In the genomic region with DNA sequence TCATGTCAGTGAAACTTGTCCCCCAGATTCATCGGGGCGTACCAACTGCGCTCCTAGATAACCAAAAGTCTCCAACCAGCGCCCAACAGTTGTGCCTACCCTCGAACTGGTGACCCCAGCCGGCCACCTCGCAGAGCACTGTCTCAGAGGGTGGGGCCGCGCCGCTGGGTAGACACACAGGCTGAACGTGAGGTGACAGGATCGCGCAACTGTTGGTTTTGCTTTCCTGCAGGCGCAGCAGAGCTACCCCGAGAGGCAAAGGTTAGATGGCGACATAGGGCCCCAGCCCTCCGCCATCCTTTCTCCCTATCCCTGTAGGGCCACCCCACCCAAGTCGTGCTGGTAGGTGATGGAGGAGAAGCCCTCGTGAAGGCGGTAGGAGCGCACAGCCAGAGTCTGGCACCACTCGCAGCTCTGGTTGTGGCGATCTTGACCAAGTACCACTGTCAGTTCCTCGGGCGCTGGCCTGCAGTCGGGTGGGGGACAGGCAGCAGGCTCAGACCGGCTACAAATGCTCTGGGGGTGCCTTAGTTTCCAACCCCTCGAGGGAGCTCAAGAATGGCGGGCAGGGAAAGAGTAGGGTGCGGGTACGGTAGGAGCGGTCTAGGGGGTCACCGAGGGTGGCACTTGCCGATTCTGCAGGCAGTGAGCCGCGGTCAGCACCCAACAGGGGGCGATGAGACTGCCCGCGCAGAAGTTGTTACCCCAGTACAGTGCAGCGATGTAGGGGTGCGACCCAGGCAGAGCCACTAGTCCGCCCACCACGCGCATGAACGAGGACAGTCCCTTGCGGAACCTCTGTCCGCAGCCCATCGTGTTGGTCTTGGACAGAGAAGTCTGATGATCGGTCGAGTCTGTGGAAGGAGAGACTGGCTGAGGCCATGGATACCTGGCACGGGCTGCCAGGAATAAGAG, we compare ENCODE assay signal across 8 mouse cellular contexts. TPM values are rescaled to one million over a fixed set of nuclear protein-coding genes. Genes with fewer than 3 reads are reported as not detected.
DNase-seq lines count a peak whose midpoint lies in the region; ATAC-seq and TF ChIP-seq lines count a peak whose summit lies in the region.

No protein-coding gene starts in this region.

- peak overlapping the region; percentile 52 for H3K4me2 ChIP-seq in heart, embryonic 13.5 days
- H3K4me2 ChIP-seq in forebrain, postnatal 0 days (ENCODE audit: low read depth), result peak overlapping the region; percentile 40
- H3K4me2 ChIP-seq in liver, embryonic 16.5 days (ENCODE audit: low read depth, low read length), result 0 out of 2 replicates have a peak overlapping the region, but pooled peaks have one; percentile 6

- TF ChIP-seq EP300 in ES-Bruce4 (IDR thresholded peaks at IDR 0.05; ENCODE audit: insufficient read depth, low read depth, low read length), result no peak

- peak overlapping the region; percentile 27 for H3K4me3 ChIP-seq in heart, embryonic 13.5 days
- peak overlapping the region; percentile 44 for H3K4me3 ChIP-seq in ES-Bruce4 (ENCODE audit: low read depth, low read length)
- no peak overlapping the region for H3K4me3 ChIP-seq in forebrain, postnatal 0 days (ENCODE audit: low read depth, low read length)
- H3K4me3 ChIP-seq in liver, embryonic 16.5 days (ENCODE audit: low read depth, low read length), result no peak overlapping the region

- DNase-seq in heart, adult 8-10 months (ENCODE audit: low spot score), result no peak
- DNase-seq in forebrain, postnatal 0 days, result no peak
- no peak for DNase-seq in gastrocnemius, postnatal 25 days
- no peak for DNase-seq in right cerebral cortex, adult 2 months (ENCODE audit: low spot score in 2 of 2)
- no peak for DNase-seq in embryo, embryonic 11 days

- H3K9ac ChIP-seq in heart, embryonic 13.5 days, result no peak overlapping the region
- 0 out of 2 replicates have a peak overlapping the region, but pooled peaks have one; percentile 1 for H3K9ac ChIP-seq in ES-Bruce4 (ENCODE audit: low read depth, poor library complexity, severe bottlenecking)
- H3K9ac ChIP-seq in forebrain, postnatal 0 days, result no peak overlapping the region
- H3K9ac ChIP-seq in liver, embryonic 16.5 days (ENCODE audit: low read depth, low read length), result no peak overlapping the region

- H3K27me3 ChIP-seq in heart, embryonic 13.5 days (replicated peaks), result peaks cover 79% of the 10 kb centered on the region
- no peaks in the 10 kb centered on the region for H3K27me3 ChIP-seq in ES-Bruce4 (ENCODE audit: control insufficient read depth, insufficient read depth, low read length, poor library complexity, severe bottlenecking)
- peaks cover 27% of the 10 kb centered on the region for H3K27me3 ChIP-seq in forebrain, postnatal 0 days (ENCODE audit: insufficient read depth, low read length)
- peaks cover 37% of the 10 kb centered on the region for H3K27me3 ChIP-seq in liver, embryonic 16.5 days (ENCODE audit: control insufficient read depth, insufficient read depth, low read depth, low read length)

- H3K36me3 ChIP-seq in heart, embryonic 13.5 days, result no peaks in the 10 kb centered on the region
- H3K36me3 ChIP-seq in ES-Bruce4 (ENCODE audit: control insufficient read depth, insufficient read depth, low read length, poor library complexity, severe bottlenecking), result no peaks in the 10 kb centered on the region
- H3K36me3 ChIP-seq in forebrain, postnatal 0 days (ENCODE audit: insufficient read depth), result no peaks in the 10 kb centered on the region
- H3K36me3 ChIP-seq in liver, embryonic 16.5 days (ENCODE audit: control insufficient read depth, insufficient read depth), result no peaks in the 10 kb centered on the region

- TF ChIP-seq CTCF in ES-Bruce4 (IDR thresholded peaks at IDR 0.05; ENCODE audit: low read depth, low read length), result peak; percentile 8
- peak; percentile 17; the same call in 1 of the 2 replicates for TF ChIP-seq CTCF in forebrain, postnatal 0 days (IDR thresholded peaks at IDR 0.05; ENCODE audit: low read depth)

- 24% methylated on average over 51 of the region's 51 CpGs for WGBS in heart, embryonic 13.5 days
- 30% methylated on average over 51 of the region's 51 CpGs for WGBS in forebrain, postnatal 0 days
- 21% methylated on average over 51 of the region's 51 CpGs for WGBS in liver, embryonic 16.5 days (ENCODE audit: insufficient replicate concordance)

- ATAC-seq in heart, embryonic 13.5 days (ENCODE audit: extremely low read depth, insufficient number of reproducible peaks, low FRiP score, low TSS enrichment), result no peak
- ATAC-seq in forebrain, postnatal 0 days, result no peak; the same call in 1 of the 2 replicates
- ATAC-seq in liver, embryonic 16.5 days (ENCODE audit: low read depth), result peak; percentile 72

- no peak for TF ChIP-seq POLR2A in ES-Bruce4 (IDR thresholded peaks at IDR 0.05; ENCODE audit: insufficient read depth, low read length)

- no peak overlapping the region for H3K27ac ChIP-seq in heart, embryonic 13.5 days (replicated peaks)
- H3K27ac ChIP-seq in ES-Bruce4 (ENCODE audit: insufficient read depth, low read length), result no peak overlapping the region
- no peak overlapping the region for H3K27ac ChIP-seq in forebrain, postnatal 0 days (ENCODE audit: low read depth, low read length)
- no peak overlapping the region for H3K27ac ChIP-seq in liver, embryonic 16.5 days (ENCODE audit: low read length)

- no peaks in the 10 kb centered on the region for H3K9me3 ChIP-seq in heart, embryonic 13.5 days
- H3K9me3 ChIP-seq in ES-Bruce4 (replicated peaks; ENCODE audit: control insufficient read depth, insufficient read depth, low read length, poor library complexity, severe bottlenecking), result no peaks in the 10 kb centered on the region
- H3K9me3 ChIP-seq in forebrain, postnatal 0 days (ENCODE audit: low read length), result no peaks in the 10 kb centered on the region
- H3K9me3 ChIP-seq in liver, embryonic 16.5 days (replicated peaks; ENCODE audit: control insufficient read depth, low read length), result no peaks in the 10 kb centered on the region

- peaks cover 10% of the 10 kb centered on the region for H3K4me1 ChIP-seq in heart, embryonic 13.5 days
- H3K4me1 ChIP-seq in ES-Bruce4 (ENCODE audit: control insufficient read depth, insufficient read depth, low read length), result no peaks in the 10 kb centered on the region
- no peaks in the 10 kb centered on the region for H3K4me1 ChIP-seq in forebrain, postnatal 0 days (ENCODE audit: insufficient read depth)
- H3K4me1 ChIP-seq in liver, embryonic 16.5 days (ENCODE audit: control insufficient read depth, low read depth, low read length), result peaks cover 12% of the 10 kb centered on the region

RNA-seq across cellular contexts. Expression of gene Pfn3, which starts 5.2 kb away (rescaled TPM):
- polyA plus RNA-seq in heart, embryonic 13.5 days (2015; fragmentation: Nextera tagmentation; extraction: Ambion mirVana), result not detected in 2 replicates
- total RNA-seq in heart, adult 8-10 months (2022), result not detected
- polyA plus RNA-seq in ES-Bruce4 (2011; ENCODE audit: insufficient read depth, insufficient read length, low read depth, missing spikeins), result not detected in 2 replicates
- not detected in 2 replicates for total RNA-seq in forebrain, postnatal 0 days (2014; rRNA removed)
- polyA plus RNA-seq in forebrain, postnatal 0 days (2015; fragmentation: Nextera tagmentation; extraction: Ambion mirVana), result 0.93 and 1.5 TPM in 2 replicates
- not detected in 2 replicates for polyA plus RNA-seq in liver, embryonic 16.5 days (2015; fragmentation: Nextera tagmentation; extraction: Ambion mirVana)
- not detected for total RNA-seq in gastrocnemius, postnatal 25 days (2021)

RNA-seq across cellular contexts. Expression of gene F12, which starts 6.3 kb away (rescaled TPM):
- 0.28 and 2.2 TPM in 2 replicates for polyA plus RNA-seq in heart, embryonic 13.5 days (2015; fragmentation: Nextera tagmentation; extraction: Ambion mirVana)
- not detected for total RNA-seq in heart, adult 8-10 months (2022)
- not detected in 2 replicates for polyA plus RNA-seq in ES-Bruce4 (2011; ENCODE audit: insufficient read depth, insufficient read length, low read depth, missing spikeins)
- 0.15 TPM in 1 of 2 replicates, not detected in the other for total RNA-seq in forebrain, postnatal 0 days (2014; rRNA removed)
- 0.45 and 0.51 TPM in 2 replicates for polyA plus RNA-seq in forebrain, postnatal 0 days (2015; fragmentation: Nextera tagmentation; extraction: Ambion mirVana)
- polyA plus RNA-seq in liver, embryonic 16.5 days (2015; fragmentation: Nextera tagmentation; extraction: Ambion mirVana), result 147 and 184 TPM in 2 replicates
- not detected for total RNA-seq in gastrocnemius, postnatal 25 days (2021)

RNA-seq across cellular contexts. Expression of gene Slc34a1, which starts 22.3 kb away (rescaled TPM):
- not detected in 2 replicates for polyA plus RNA-seq in heart, embryonic 13.5 days (2015; fragmentation: Nextera tagmentation; extraction: Ambion mirVana)
- not detected for total RNA-seq in heart, adult 8-10 months (2022)
- polyA plus RNA-seq in ES-Bruce4 (2011; ENCODE audit: insufficient read depth, insufficient read length, low read depth, missing spikeins), result not detected in 2 replicates
- 0.95 TPM in 1 of 2 replicates, not detected in the other for total RNA-seq in forebrain, postnatal 0 days (2014; rRNA removed)
- polyA plus RNA-seq in forebrain, postnatal 0 days (2015; fragmentation: Nextera tagmentation; extraction: Ambion mirVana), result 0.29 TPM in 1 of 2 replicates, not detected in the other
- 0.15 TPM in 1 of 2 replicates, not detected in the other for polyA plus RNA-seq in liver, embryonic 16.5 days (2015; fragmentation: Nextera tagmentation; extraction: Ambion mirVana)
- not detected for total RNA-seq in gastrocnemius, postnatal 25 days (2021)

RNA-seq across cellular contexts. Expression of gene Grk6, which starts 24.6 kb away (rescaled TPM):
- polyA plus RNA-seq in heart, embryonic 13.5 days (2015; fragmentation: Nextera tagmentation; extraction: Ambion mirVana), result 16.7 and 17.7 TPM in 2 replicates
- total RNA-seq in heart, adult 8-10 months (2022), result 10 to 100 TPM; 14.9 to 19.0 (median 16.6) TPM
- 58.2 and 63.4 TPM in 2 replicates for polyA plus RNA-seq in ES-Bruce4 (2011; ENCODE audit: insufficient read depth, insufficient read length, low read depth, missing spikeins)
- total RNA-seq in forebrain, postnatal 0 days (2014; rRNA removed), result 79.5 and 88.2 TPM in 2 replicates
- polyA plus RNA-seq in forebrain, postnatal 0 days (2015; fragmentation: Nextera tagmentation; extraction: Ambion mirVana), result 38.5 and 40.8 TPM in 2 replicates
- polyA plus RNA-seq in liver, embryonic 16.5 days (2015; fragmentation: Nextera tagmentation; extraction: Ambion mirVana), result 10.4 and 12.1 TPM in 2 replicates
- 10 to 100 TPM in 1 of 2 experiments, 1 to 10 TPM in 1; 9.3 to 10.2 TPM for total RNA-seq in gastrocnemius, postnatal 25 days (2021)

RNA-seq across cellular contexts. Expression of gene Prr7, which starts 43.8 kb away (rescaled TPM):
- polyA plus RNA-seq in heart, embryonic 13.5 days (2015; fragmentation: Nextera tagmentation; extraction: Ambion mirVana), result not detected in 2 replicates
- total RNA-seq in heart, adult 8-10 months (2022), result 1 to 10 TPM in 1 of 4 experiments, under 1 TPM in 3; 0.44 to 1.2 (median 0.65) TPM
- 3.1 and 3.4 TPM in 2 replicates for polyA plus RNA-seq in ES-Bruce4 (2011; ENCODE audit: insufficient read depth, insufficient read length, low read depth, missing spikeins)
- total RNA-seq in forebrain, postnatal 0 days (2014; rRNA removed), result 108 and 118 TPM in 2 replicates
- 7.8 and 8.7 TPM in 2 replicates for polyA plus RNA-seq in forebrain, postnatal 0 days (2015; fragmentation: Nextera tagmentation; extraction: Ambion mirVana)
- polyA plus RNA-seq in liver, embryonic 16.5 days (2015; fragmentation: Nextera tagmentation; extraction: Ambion mirVana), result not detected in 2 replicates
- under 1 TPM; 0.51 to 0.79 TPM for total RNA-seq in gastrocnemius, postnatal 25 days (2021)

Comparison
In these comparisons a context has a peak if more than half of its experiments do, and no peak if none do; other contexts are left out.
1. H3K4me3 ChIP-seq: peak in heart, embryonic 13.5 days (single experiment) and ES-Bruce4 (single experiment); none in forebrain, postnatal 0 days (single experiment) and liver, embryonic 16.5 days (single experiment).
2. RNA of gene F12, which starts 6.3 kb away (polyA plus RNA-seq): 147 to 184 TPM in liver, embryonic 16.5 days; 0.45 to 0.51 TPM in forebrain, postnatal 0 days, 0.28 to 2.2 TPM in heart, embryonic 13.5 days and not detected in ES-Bruce4; every median in the first group is over 10 times any median in the second.
3. Peak in every context shown above with its lines, with median percentiles within 50 percentile points of each other: H3K4me2 ChIP-seq.